Mouse (Mus musculus) embryo, embryonic 10.5 days (tissue): ENCODE results near the gene Atp8a1.

Source experiments
- DNase-seq: peaks from one replicate; pipeline ENCODE4 v3.0.0-alpha.2; 2015; ENCODE audit warnings: low spot score

Gene Atp8a1

GRCm38 (mm10) chr5:67633138-67633782 is 214.0 kb downstream of the Atp8a1 start:
- DNase-seq = peak; percentile 71

GRCm38 (mm10) chr5:67631261-67631660 is 216.0 kb downstream of the Atp8a1 start:
- DNase-seq = no peak

GRCm38 (mm10) chr5:67629861-67630260 is 217.4 kb downstream of the Atp8a1 start:
- peak; percentile 31 for DNase-seq

- no peak for DNase-seq
Measured at GRCm38 (mm10) chr5:67629440-67629839, 217.8 kb downstream of the Atp8a1 start.

- DNase-seq = no peak
Measured at GRCm38 (mm10) chr5:67628180-67628940, 218.9 kb downstream of the Atp8a1 start.

GRCm38 (mm10) chr5:67621230-67621629 is 226.0 kb downstream of the Atp8a1 start:
- no peak for DNase-seq

DNA sequence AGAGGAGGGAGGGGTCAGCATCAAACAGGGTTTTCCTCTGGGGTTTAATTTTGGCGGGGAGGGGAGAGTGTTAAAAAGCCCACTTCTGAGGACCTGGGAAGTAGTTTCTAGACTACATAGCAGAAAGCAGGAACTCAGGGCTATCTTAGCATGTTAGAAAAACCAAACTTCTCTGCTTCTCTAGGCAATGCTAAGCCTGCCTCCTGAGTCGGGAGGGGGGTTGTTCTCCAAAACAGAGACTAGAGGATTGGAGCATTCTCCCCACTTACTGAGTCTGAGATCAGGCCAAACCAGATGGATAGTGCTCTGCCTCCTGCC is 237.8 kb downstream of the Atp8a1 start:
- DNase-seq = peak; percentile 34

DNA sequence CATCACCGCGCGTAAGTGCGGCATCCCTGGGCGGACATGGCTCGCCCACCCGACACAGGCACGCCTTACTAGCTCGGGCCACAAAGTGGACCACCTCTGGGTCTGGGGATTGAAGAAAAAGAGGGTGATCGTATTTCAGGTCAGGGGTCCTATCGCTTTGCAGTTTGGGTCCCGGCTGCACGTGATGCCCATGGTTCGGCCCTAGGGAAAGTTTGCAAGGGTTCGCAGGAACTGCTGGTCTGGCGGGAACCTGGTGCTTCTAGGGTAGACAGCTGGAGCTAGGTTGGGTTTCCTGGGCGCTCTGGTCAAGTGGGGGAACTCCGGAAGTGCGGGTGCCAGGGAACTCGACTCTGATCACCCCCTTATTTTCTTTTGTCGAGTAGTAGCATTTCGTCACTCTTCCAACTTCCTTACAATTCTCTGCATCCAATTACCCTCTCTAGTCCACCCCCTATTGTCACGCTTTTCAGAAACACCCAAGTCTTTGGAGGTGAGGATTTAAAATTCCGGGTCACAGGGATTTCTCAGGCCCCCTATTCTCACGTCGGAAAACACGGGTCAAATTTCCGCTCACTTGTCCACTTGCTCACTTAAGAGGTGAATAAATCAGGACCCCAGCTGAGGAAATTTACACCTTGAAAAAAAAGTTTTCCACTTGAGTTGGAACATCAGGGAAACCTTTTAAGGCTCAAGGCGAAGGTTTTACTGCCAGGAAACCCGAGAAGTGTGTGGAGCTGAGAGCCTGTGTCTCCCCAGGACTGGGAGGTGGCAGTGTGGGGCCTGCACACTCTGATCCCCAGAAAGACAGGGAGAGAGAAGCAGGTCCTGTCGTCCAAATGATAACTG is 238.3 kb downstream of the Atp8a1 start:
- DNase-seq = peak; percentile 52

DNA sequence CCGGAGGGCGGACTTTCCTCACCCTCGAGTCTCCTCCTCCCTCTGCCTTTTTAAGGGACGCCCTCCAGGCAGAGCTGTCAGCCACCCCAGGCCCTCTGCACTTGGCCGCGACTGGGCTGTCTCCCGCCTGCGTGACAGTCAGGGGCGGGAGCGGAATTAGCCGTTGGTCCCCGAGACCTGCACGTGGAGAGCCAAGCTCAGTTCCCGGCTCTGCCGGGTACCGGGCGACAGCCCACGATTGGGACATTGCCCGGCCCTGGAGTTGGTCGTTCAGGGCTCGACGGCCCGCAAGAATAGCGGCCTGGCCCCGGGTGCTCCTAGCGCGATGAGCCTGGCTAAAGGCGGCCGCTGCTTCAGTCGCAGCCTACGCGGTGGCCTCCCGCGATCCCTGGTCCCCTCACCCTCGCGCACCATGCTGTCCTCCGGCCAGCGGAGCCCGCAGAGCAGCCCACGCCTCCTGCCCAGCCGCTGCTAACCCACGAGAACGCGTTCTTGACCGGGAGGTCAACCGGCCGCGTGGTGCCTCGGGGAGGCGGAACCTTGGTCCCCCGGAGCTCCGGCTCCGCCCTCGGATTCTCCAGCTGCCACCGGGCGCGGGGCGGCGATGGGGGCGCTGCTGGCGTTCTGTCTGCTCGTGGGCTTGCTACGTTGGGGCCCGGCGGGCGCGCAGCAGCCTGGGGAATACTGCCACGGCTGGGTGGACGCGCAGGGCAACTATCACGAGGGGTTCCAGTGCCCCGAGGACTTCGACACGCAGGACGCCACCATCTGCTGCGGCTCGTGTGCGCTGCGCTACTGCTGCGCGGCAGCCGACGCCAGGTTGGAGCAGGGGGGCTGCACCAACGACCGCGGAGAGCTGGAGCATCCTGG is 239.2 kb downstream of the Atp8a1 start, which contains the start of gene Shisa3:
Gene Shisa3, plus strand, starts transcription at position 79 of the 870 bp plus-strand sequence.
- DNase-seq = peak; percentile 71

DNA sequence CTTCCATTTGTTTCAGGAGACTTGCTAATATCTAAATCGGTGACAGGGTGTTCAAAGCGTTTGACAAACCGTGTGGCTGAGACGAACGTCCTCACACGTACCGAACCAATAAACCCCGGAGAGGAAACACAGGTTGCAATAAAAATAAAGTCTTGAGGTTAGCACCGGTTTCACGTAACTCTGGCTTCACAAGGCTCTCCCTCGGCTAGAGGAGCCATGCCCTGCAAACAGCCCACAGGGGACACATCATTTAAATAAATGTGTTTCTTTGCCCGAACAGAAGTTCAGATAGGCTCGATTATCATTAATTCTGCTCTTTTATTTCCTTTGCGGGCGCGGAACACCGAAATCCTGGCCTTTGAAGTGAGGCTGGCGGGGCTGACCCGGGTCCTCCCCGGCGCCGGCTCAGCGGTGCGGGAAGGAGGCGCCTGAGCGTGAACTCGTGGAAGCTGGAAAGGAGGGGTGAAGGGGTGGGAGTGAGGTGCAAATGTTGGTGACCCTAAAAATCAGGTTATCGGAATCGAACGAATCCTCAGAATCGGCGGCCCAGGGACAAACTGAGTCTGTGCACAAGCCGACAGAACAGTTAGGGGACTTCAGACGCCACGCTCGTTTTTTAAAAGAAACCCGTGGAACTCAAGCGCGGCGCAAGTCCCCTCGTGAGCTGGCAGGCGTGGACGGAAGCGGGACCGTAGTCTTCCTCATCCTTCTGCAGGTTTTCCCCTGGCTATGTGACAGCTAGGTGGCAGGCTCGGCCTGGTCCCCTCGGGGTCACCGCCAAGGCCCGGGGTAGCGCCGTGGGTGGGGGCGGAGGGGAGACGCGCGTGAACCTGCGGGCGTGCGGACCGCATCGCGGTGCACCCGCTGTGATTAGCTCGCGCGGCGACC is 240.1 kb downstream of the Atp8a1 start:
- DNase-seq = peak; percentile 71

DNA sequence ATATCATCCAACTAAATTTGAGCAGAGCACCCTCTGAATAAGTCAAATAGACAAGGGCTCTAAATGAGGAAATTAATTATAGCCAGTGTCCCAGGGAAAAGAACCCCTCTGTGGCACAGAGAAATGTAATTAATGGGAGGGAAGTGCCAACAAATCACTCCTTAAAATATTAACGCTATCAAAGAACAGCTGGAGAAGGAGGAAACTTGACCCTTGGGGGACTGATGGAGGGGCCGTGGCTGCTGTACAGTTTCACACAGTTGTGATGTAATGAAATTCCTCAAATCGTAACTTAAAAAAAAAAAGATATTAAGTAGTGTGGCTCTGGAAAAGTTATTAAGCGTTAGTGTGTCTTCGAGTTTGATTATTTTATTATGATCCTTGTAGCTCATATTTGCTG is 241.3 kb downstream of the Atp8a1 start:
- peak; percentile 57 for DNase-seq

GRCm38 (mm10) chr5:67599935-67600334 is 247.3 kb downstream of the Atp8a1 start:
- no peak for DNase-seq

DNA sequence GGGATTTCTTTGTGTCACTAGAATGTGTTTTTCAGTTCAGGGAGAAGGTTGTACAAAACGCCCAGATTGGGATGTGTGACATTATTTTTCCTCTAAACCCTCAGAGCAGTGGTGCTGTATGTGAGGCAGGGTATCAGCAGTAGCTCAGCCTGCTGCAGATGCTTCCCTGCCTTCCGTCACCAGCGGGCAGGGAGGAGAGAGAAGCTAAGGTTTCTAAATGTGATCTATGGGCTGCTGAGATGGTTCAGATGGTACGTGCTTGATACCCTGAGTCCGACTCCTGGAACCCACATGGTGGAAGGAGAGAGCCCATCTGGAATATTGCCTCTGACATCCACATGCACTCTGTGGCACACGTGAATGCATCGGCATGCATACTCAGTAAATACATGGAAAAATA is 251.6 kb downstream of the Atp8a1 start:
- no peak for DNase-seq

GRCm38 (mm10) chr5:67595070-67595469 is 252.2 kb downstream of the Atp8a1 start:
- no peak for DNase-seq

DNA sequence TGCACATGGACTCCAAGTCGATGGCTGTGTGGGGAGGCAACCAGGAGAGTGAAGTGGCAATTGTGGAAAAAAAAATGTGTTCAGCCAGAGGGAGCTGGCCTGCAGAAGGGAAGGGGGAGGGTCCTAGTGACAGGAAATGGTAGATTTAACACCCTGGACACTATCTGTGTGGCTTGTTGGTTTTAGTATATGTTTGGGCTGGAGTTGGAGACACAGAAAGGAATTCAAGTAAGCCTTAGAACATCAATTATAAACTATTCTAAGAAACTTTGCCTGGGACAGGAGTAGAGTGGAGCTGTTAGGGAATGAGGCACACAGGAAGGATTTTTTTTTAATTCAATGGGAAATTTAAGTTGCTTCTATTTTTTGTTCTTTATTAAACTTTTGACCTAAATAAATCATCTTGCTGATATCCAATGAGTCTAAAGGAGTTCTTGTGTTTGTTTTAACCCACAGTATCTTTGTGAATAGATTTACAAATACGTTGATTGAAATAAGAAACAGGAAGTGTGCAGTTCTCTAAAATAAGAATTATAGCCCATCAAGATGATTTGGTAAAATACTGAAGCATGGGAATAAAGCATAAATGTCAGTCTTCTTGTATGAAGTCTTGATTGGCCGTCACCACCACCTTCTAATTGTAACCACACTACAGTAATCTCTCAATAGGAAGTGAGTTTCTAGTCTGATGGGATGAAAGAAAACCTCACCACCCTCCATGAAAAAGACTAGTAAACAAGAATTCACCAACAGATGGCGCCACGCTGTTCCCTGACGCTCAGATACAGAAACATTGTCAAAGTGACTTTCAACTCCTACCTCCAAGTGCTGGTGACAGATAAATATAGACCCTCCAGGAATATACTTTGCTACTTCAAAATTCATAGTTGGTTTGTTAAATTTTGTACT is 267.3 kb downstream of the Atp8a1 start:
- DNase-seq = peak; percentile 57

GRCm38 (mm10) chr5:67575705-67576104 is 271.5 kb downstream of the Atp8a1 start:
- DNase-seq = no peak

GRCm38 (mm10) chr5:67574039-67574438 is 273.2 kb downstream of the Atp8a1 start:
- DNase-seq = no peak

- peak; percentile 25 for DNase-seq
Measured at GRCm38 (mm10) chr5:67572552-67573155, 274.6 kb downstream of the Atp8a1 start.
